Mouse (Mus musculus): ENCODE data around the gene Slc7a8. TPM values are rescaled to one million over a fixed set of nuclear protein-coding genes. Genes with fewer than 3 reads are reported as not detected.
"Not testable (repeated sequence)": the region's sequence is repeated elsewhere in the genome, so short reads cannot be mapped to it uniquely, and the experiment has no call there.

Slc7a8 gene
- polyA plus RNA-seq, 1 experiment from 2014 or later = 25.7 TPM

- DNase-seq (ENCODE audit: low spot score) (no peak), ATAC-seq (replicated peaks; ENCODE audit: low FRiP score, low read depth) (no peak)
- Histone ChIP-seq H3K27ac (no peak overlapping the region), H3K9me3 (replicated peaks; ENCODE audit: low read length) (no peaks in the 10 kb centered on the region), H3K9ac (ENCODE audit: low read depth, low read length) (no peak overlapping the region), H3K4me2 (ENCODE audit: low read length) (no peak overlapping the region), H3K4me3 (replicated peaks; ENCODE audit: low read depth, low read length) (no peak overlapping the region), H3K4me1 (replicated peaks; ENCODE audit: insufficient read depth, low read length) (peaks cover 3% of the 10 kb centered on the region; the same call in 1 of the 2 replicates), H3K36me3 (ENCODE audit: insufficient read depth, low read length) (no peaks in the 10 kb centered on the region), H3K27me3 (ENCODE audit: insufficient read depth, low read length) (no peaks in the 10 kb centered on the region; the same call in 1 of the 2 replicates)
- no peak for TF ChIP-seq CTCF (IDR thresholded peaks at IDR 0.05; ENCODE audit: low read depth)
- WGBS = 88% methylated on average over 5 of the region's 5 CpGs
Observed at GRCm38 (mm10) chr14:54776768-54777167, 5.0 kb downstream of the Slc7a8 start.

GRCm38 (mm10) chr14:54775534-54776041 is 6.2 kb downstream of the Slc7a8 start:
- Histone ChIP-seq H3K9ac (ENCODE audit: low read depth, low read length) (no peak overlapping the region), H3K4me2 (ENCODE audit: low read length) (no peak overlapping the region), H3K36me3 (ENCODE audit: insufficient read depth, low read length) (no peaks in the 10 kb centered on the region), H3K27ac (no peak overlapping the region), H3K4me1 (replicated peaks; ENCODE audit: insufficient read depth, low read length) (no peaks in the 10 kb centered on the region), H3K9me3 (replicated peaks; ENCODE audit: low read length) (no peaks in the 10 kb centered on the region), H3K27me3 (ENCODE audit: insufficient read depth, low read length) (no peaks in the 10 kb centered on the region; the same call in 1 of the 2 replicates), H3K4me3 (replicated peaks; ENCODE audit: low read depth, low read length) (no peak overlapping the region)
- no peak for DNase-seq (ENCODE audit: low spot score)
- 83% methylated on average over 7 of the region's 7 CpGs for WGBS
- no peak for ATAC-seq (replicated peaks; ENCODE audit: low FRiP score, low read depth)
- no peak for TF ChIP-seq CTCF (IDR thresholded peaks at IDR 0.05; ENCODE audit: low read depth)

GRCm38 (mm10) chr14:54772333-54772856 is 9.4 kb downstream of the Slc7a8 start:
- Histone ChIP-seq H3K36me3 (ENCODE audit: insufficient read depth, low read length) (no peaks in the 10 kb centered on the region), H3K4me2 (ENCODE audit: low read length) (no peak overlapping the region), H3K4me1 (replicated peaks; ENCODE audit: insufficient read depth, low read length) (no peaks in the 10 kb centered on the region), H3K9ac (ENCODE audit: low read depth, low read length) (no peak overlapping the region), H3K9me3 (replicated peaks; ENCODE audit: low read length) (no peaks in the 10 kb centered on the region), H3K27ac (no peak overlapping the region), H3K27me3 (ENCODE audit: insufficient read depth, low read length) (no peaks in the 10 kb centered on the region), H3K4me3 (replicated peaks; ENCODE audit: low read depth, low read length) (no peak overlapping the region)
- DNase-seq (ENCODE audit: low spot score) (no peak), ATAC-seq (replicated peaks; ENCODE audit: low FRiP score, low read depth) (no peak)
- WGBS = 74% methylated on average over 20 of the region's 20 CpGs
- TF ChIP-seq CTCF (IDR thresholded peaks at IDR 0.05; ENCODE audit: low read depth) = no peak

GRCm38 (mm10) chr14:54770373-54770772 is 11.4 kb downstream of the Slc7a8 start:
- H3K4me2 ChIP-seq (ENCODE audit: low read length) = no peak overlapping the region
- H3K4me1 ChIP-seq (replicated peaks; ENCODE audit: insufficient read depth, low read length) = no peaks in the 10 kb centered on the region
- ATAC-seq (replicated peaks; ENCODE audit: low FRiP score, low read depth) (no peak), DNase-seq (ENCODE audit: low spot score) (no peak)
- H3K4me3 ChIP-seq (replicated peaks; ENCODE audit: low read depth, low read length) = no peak overlapping the region
- H3K36me3 ChIP-seq (ENCODE audit: insufficient read depth, low read length) = no peaks in the 10 kb centered on the region
- H3K27me3 ChIP-seq (ENCODE audit: insufficient read depth, low read length) = no peaks in the 10 kb centered on the region
- 96% methylated on average over 5 of the region's 5 CpGs for WGBS
- no peak overlapping the region for H3K27ac ChIP-seq
- H3K9me3 ChIP-seq (replicated peaks; ENCODE audit: low read length) = no peaks in the 10 kb centered on the region
- no peak overlapping the region for H3K9ac ChIP-seq (ENCODE audit: low read depth, low read length)
- TF ChIP-seq CTCF (IDR thresholded peaks at IDR 0.05; ENCODE audit: low read depth) = no peak

- H3K4me2 ChIP-seq (ENCODE audit: low read length) = no peak overlapping the region
- H3K4me1 ChIP-seq (replicated peaks; ENCODE audit: insufficient read depth, low read length) = no peaks in the 10 kb centered on the region
- H3K27ac ChIP-seq = no peak overlapping the region
- H3K36me3 ChIP-seq (ENCODE audit: insufficient read depth, low read length) = no peaks in the 10 kb centered on the region
- no peak for DNase-seq (ENCODE audit: low spot score)
- WGBS = 94% methylated on average over 5 of the region's 5 CpGs
- H3K9ac ChIP-seq (ENCODE audit: low read depth, low read length) = no peak overlapping the region
- ATAC-seq (replicated peaks; ENCODE audit: low FRiP score, low read depth) = no peak
- no peaks in the 10 kb centered on the region for H3K27me3 ChIP-seq (ENCODE audit: insufficient read depth, low read length)
- H3K4me3 ChIP-seq (replicated peaks; ENCODE audit: low read depth, low read length) = no peak overlapping the region
- TF ChIP-seq CTCF (IDR thresholded peaks at IDR 0.05; ENCODE audit: low read depth) = no peak
- no peaks in the 10 kb centered on the region for H3K9me3 ChIP-seq (replicated peaks; ENCODE audit: low read length)
Observed at GRCm38 (mm10) chr14:54769068-54769425, 12.7 kb downstream of the Slc7a8 start.

- DNase-seq (ENCODE audit: low spot score) (peak; percentile 18), ATAC-seq (replicated peaks; ENCODE audit: low FRiP score, low read depth) (no peak)
- Histone ChIP-seq H3K4me3 (replicated peaks; ENCODE audit: low read depth, low read length) (no peak overlapping the region), H3K4me2 (ENCODE audit: low read length) (no peak overlapping the region), H3K27ac (no peak overlapping the region; the same call in 1 of the 2 replicates), H3K9ac (ENCODE audit: low read depth, low read length) (no peak overlapping the region), H3K4me1 (replicated peaks; ENCODE audit: insufficient read depth, low read length) (no peaks in the 10 kb centered on the region), H3K36me3 (ENCODE audit: insufficient read depth, low read length) (no peaks in the 10 kb centered on the region), H3K9me3 (replicated peaks; ENCODE audit: low read length) (no peaks in the 10 kb centered on the region), H3K27me3 (ENCODE audit: insufficient read depth, low read length) (no peaks in the 10 kb centered on the region)
- TF ChIP-seq CTCF (IDR thresholded peaks at IDR 0.05; ENCODE audit: low read depth) = no peak
- 77% methylated on average over 10 of the region's 10 CpGs for WGBS
Observed at GRCm38 (mm10) chr14:54768314-54769067, 13.3 kb downstream of the Slc7a8 start.

GRCm38 (mm10) chr14:54766937-54767336 is 14.8 kb downstream of the Slc7a8 start:
- H3K4me2 ChIP-seq (ENCODE audit: low read length); H3K9ac ChIP-seq (ENCODE audit: low read depth, low read length); H3K9me3 ChIP-seq (replicated peaks; ENCODE audit: low read length); H3K4me1 ChIP-seq (replicated peaks; ENCODE audit: insufficient read depth, low read length); H3K4me3 ChIP-seq (replicated peaks; ENCODE audit: low read depth, low read length); H3K27me3 ChIP-seq (ENCODE audit: insufficient read depth, low read length); H3K27ac ChIP-seq; ATAC-seq (replicated peaks; ENCODE audit: low FRiP score, low read depth); H3K36me3 ChIP-seq (ENCODE audit: insufficient read depth, low read length); DNase-seq (ENCODE audit: low spot score): not testable (repeated sequence)
- WGBS = 93% methylated on average over 4 of the region's 7 CpGs

Measured in kidney, postnatal 0 days (tissue).